Mouse (Mus musculus) heart, postnatal 10 days (tissue): Measurements from ENCODE around the gene Mybphl. TPM values are rescaled to one million over a fixed set of nuclear protein-coding genes. Genes with fewer than 3 reads are reported as not detected.
A peak's percentile ranks its signal among the peaks of the same experiment; 100 is the strongest.

Source experiments
- DNase-seq, 2 experiments: peaks; one replicate each; pipeline ENCODE4 v3.0.0; 2021
- intact Hi-C: fragments of 180-260 bp; cut with DNase I; formaldehyde crosslinking; loops from one replicate; pipeline ENCODE4 v1.15.1; 2025
- total RNA-seq, 2 experiments: library from RNA; stranded (reverse); gene quantifications; 2 replicates each; pipeline ENCODE4 v1.2.3; 2021

Mybphl gene
- total RNA-seq, 2 experiments from 2014 or later: 18.1 to 41.9 TPM

DNA sequence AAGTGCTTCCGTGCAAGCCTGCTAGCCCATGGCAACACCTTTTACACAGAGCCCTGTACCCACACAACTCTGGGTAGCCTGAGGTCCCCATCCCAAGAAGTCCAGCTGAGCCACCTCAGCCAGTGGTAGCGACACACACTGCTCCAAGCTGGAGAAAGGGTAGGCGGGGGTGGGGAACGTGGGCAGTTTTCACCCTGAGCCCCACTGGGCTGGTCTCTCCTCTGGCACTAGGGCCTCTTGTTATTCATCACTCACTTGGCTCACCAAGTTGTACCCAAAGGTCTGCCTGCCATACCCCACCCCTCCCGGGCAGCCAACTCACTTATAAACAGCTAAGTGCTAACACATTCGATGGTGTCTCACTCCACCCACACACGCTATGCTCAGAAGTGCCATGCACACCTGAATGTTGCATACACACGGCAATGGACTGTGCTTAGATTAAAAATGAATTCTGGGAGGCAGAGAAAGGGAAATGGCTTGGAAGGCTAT is 43.9 kb downstream of the Mybphl start:
- intact Hi-C loops: no loop called here

DNA sequence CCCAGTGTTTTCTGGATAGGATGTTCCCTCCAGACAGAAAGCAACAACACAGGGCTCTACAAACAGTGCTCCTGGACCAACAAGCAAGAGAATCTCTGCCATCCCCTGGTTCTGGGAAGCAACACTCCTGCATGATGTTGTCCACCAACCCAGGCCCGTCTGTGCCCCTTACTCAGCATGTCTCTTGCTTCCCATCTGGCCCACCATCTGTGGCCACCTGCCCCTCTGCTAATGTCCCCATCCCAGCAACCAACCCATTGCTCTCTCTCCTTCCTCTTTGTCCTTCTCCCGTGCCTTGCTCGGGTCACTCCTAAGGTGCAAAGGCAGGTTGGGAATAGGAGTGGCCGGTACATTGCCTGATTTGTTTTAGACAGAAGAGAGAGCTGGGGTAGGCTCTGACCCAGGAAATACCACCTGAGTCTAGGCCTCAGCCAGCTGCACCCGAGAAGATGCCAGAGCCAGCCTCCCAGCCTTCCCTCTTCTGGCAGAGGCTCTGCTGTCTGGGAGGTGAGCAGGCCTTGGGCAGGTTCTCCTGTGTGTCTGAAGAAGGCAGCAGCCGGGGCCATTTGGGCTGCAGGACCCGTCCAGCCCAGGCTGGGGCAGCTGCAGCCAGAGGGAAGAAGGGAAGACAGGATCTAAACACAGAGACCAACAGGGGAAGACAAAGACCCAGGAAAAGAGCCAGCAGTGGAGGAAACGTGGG is 45.1 kb downstream of the Mybphl start:
- intact Hi-C loops: no loop called here
- no peak for DNase-seq

More for the DNA sequence above, 43.9 kb downstream of the Mybphl start:
- no peak for DNase-seq

DNA sequence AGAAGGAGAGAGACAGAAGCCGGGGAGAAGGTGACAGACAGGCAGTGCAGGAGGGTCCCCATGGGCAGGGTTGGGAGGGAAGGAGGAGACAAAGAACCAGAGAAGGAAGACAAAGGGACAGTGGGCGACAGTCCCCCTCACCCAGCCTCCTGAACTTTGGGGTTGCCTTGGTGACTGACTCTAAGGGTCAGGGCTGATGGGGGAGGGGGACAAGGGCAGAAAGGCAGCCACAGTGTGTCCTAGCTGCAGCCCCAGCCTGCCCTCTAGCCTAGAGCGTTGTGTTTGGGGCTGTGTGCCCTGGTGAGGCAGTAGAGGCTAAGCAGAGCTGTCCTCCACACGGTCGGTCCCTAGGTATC is 45.6 kb downstream of the Mybphl start:
- intact Hi-C loops: no loop called here
- no peak for DNase-seq

GRCm38 (mm10) chr3:108411026-108411753 is 46.5 kb downstream of the Mybphl start:
- DNase-seq: no peak
- intact Hi-C loops: no loop called here

DNA sequence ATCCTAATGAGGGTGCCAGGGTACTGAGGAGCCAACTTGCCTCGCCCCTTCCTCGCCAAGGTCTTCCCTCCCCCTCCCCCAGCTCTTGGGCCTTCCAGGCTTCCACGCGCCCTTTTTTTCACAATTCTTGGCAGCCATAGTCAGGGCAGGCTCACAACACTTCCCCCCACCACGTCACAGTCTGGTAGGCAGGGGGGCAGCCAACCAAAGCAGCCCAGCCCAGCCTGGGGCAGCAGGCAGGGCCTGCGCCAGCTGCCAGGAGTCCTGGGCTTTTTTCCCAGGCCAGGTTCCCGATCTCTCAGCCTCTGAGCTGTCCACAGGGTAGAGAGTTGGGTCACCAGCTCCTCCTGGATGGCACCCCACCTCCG is 47.0 kb downstream of the Mybphl start:
- intact Hi-C loops: no loop called here
- peak; percentile 28 to 34 for DNase-seq

DNA sequence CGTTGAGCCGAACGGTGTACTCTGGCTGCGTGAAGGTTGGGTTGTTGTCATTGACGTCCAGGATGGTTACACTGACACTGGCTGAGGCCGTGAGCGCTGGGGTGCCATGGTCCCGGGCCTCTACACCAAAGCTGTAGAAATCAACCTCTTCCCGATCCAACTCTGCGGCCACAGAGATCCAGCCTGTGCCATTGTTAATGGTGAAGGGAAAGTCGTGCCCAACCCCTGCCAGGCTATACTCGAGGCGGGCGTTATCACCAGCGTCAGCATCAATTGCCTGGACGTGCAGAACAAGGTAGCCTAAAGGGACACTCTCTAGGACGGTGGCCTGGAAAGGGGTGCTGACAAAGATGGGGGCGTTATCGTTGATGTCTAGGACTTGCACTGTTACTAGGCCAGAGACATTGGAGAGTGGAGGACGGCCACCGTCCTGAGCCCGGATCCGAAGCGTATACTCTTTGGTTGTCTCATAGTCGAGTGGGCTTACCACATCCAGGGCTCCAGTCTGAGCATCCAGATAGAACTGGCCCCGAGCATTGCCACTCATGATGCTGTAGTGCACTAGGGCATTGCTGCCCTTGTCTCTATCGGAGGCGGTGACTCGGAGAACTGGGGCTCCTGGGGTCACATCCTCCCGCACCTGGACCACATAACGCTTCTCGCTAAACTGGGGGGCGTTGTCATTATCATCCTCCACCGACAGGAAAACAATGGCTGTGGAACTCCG is 49.1 kb downstream of the Mybphl start:
- intact Hi-C loops: no loop called here
- DNase-seq: no peak

- intact Hi-C loops: no loop called here
- peak; percentile 29 to 39 for DNase-seq
Measured at GRCm38 (mm10) chr3:108414857-108415830, 50.4 kb downstream of the Mybphl start, which contains the start of gene Celsr2. Celsr2 (minus strand) TSS chr3:108415552.

DNA sequence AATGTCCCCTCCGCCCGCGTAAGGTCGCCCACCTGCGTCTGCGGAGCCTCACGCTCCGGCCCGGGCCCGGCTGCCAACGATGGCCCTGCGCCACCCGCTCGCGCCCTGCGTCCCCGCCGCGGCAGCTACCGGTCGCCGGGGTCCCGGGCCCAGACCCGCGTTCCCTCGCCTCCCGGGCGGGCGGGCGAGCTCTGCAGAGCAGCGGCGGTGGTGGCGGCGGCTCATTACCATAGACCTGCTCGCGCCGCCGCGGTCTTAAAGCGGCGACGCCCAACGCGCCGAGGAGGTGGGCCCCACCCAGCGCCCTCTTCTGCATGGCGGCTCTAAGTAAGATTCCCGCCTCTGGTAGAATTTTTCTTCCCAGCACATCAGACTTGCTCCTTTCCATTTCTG is 51.1 kb downstream of the Mybphl start:
- intact Hi-C loops: no loop called here
- peak; percentile 76 to 77 for DNase-seq

DNA sequence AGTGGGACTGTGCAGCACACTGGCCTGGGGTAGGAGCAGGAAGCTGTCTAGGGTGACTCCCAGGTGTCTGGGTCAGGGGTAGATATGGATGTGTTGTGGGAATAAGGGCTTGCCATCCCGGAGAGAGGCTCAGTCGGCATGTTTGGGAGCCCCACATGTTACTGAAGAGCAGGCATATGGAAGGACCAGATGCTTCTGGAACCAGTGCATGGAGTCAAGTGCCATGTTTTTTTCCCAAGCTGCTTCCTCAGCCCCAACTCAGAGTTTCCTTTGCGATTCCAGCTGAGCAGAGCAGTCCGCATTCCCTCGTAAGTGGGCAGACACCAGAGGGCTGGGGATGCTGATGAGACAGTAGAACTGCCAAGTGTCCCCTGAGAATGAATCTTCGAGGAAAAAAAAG is 58.3 kb downstream of the Mybphl start:
- no peak for DNase-seq
- intact Hi-C loops: no loop called here

- DNase-seq: peak; percentile 24 to 40
- intact Hi-C loops: no loop called here
Measured at GRCm38 (mm10) chr3:108423844-108424801, 59.4 kb downstream of the Mybphl start.

- intact Hi-C loops: no loop called here
Measured at GRCm38 (mm10) chr3:108424944-108425623, 60.4 kb downstream of the Mybphl start.

DNA sequence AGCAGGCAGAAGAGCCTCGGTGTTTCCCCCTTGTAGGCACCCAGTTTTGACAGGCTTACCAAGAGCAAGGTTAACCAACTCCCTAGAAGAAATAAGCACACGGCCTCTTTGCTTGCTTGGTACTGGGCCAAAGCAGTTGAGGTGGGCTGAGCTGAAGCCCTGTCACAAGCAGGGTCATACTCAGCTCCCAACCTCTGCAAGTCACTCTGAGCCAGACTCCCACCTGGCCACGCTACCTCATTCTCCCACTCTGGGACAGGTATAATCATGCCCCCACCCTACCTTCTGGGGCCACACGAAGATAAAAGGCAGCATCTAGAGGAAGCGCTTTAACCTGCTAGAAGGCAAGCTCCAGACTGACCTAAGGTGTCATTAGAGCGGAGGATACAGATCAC is 60.9 kb downstream of the Mybphl start:
- intact Hi-C loops: no loop called here
- no peak for DNase-seq

More at GRCm38 (mm10) chr3:108424944-108425623, 60.4 kb downstream of the Mybphl start:
- no peak for DNase-seq

Other genes starting within 250 kb of the Mybphl start
- gene Gnai3, start 218.8 kb upstream of the Mybphl start, total RNA-seq: 10 to 100 TPM; 35.1 to 37.9 TPM
- gene Gpr61, start 210.0 kb upstream of the Mybphl start, total RNA-seq: not detected
- gene Amigo1, start 178.6 kb upstream of the Mybphl start, total RNA-seq: 10 to 100 TPM in 1 of 2 experiments, 1 to 10 TPM in 1; 6.9 to 11.8 TPM
- 1 to 10 TPM; 5.7 to 6.2 TPM for gene Cyb561d1, start 163.7 kb upstream of the Mybphl start, total RNA-seq
- gene Atxn7l2, start 154.0 kb upstream of the Mybphl start, total RNA-seq: 1 to 10 TPM; 4.5 TPM
- gene Sypl2, start 138.3 kb upstream of the Mybphl start, total RNA-seq: under 1 TPM; 0.64 to 0.65 TPM
- gene Psma5, start 108.0 kb upstream of the Mybphl start, total RNA-seq: 10 to 100 TPM; 78.2 to 80.3 TPM
- gene Sort1, start 80.8 kb upstream of the Mybphl start, total RNA-seq: 10 to 100 TPM; 24.3 to 26.9 TPM
- gene Psrc1, start 18.9 kb downstream of the Mybphl start, total RNA-seq: 1 to 10 TPM; 2.9 to 4.1 TPM
- gene Celsr2, start 50.6 kb downstream of the Mybphl start, total RNA-seq: 1 to 10 TPM; 7.4 to 7.6 TPM
- gene Sars, start 80.3 kb downstream of the Mybphl start, total RNA-seq: 10 to 100 TPM; 97.1 to 97.8 TPM
- not detected for gene 1700013F07Rik, start 169.2 kb downstream of the Mybphl start, total RNA-seq
- gene 5330417C22Rik, start 171.6 kb downstream of the Mybphl start, total RNA-seq: under 1 TPM; 0.17 to 0.60 TPM
- 10 to 100 TPM; 31.3 to 32.7 TPM for gene Tmem167b, start 197.6 kb downstream of the Mybphl start, total RNA-seq
- gene Taf13, start 206.8 kb downstream of the Mybphl start, total RNA-seq: 10 to 100 TPM; 17.2 to 20.7 TPM
- gene Wdr47, start 226.4 kb downstream of the Mybphl start, total RNA-seq: 1 to 10 TPM; 8.4 to 8.7 TPM